Mouse (Mus musculus): ENCODE measurements around the gene Prr30. TPM values are rescaled to one million over a fixed set of nuclear protein-coding genes. Genes with fewer than 3 reads are reported as not detected.

The Prr30 gene
- not detected for polyA plus RNA-seq (2017; shearing (Covaris generic))

GRCm38 (mm10) chr14:101200230-101200629 lies at the start of gene Prr30:
Prr30 (minus strand) TSS chr14:101200330.

